Mouse (Mus musculus): ENCODE results near the gene Sdk2. TPM values are rescaled to one million over a fixed set of nuclear protein-coding genes. Genes with fewer than 3 reads are reported as not detected.

Sdk2 gene
- polyA plus RNA-seq, 1 experiment from 2014 or later, result 4.7 TPM

- H3K9ac ChIP-seq, result no peak overlapping the region
- H3K27ac ChIP-seq (replicated peaks), result no peak overlapping the region
- WGBS, result 62% methylated on average over 10 of the region's 10 CpGs
Observed at GRCm38 (mm10) chr11:113766284-113766985, 300.4 kb downstream of the Sdk2 start.

GRCm38 (mm10) chr11:113764132-113764849, 302.6 kb downstream of the Sdk2 start:
- ATAC-seq (ENCODE audit: low FRiP score, low read depth), result no peak
- peaks cover 10% of the 10 kb centered on the region for H3K4me1 ChIP-seq (replicated peaks)
- no peak overlapping the region for H3K4me2 ChIP-seq
- H3K9ac ChIP-seq, result no peak overlapping the region
- WGBS, result 95% methylated on average over 6 of the region's 6 CpGs
- no peaks in the 10 kb centered on the region for H3K9me3 ChIP-seq
- H3K27me3 ChIP-seq, result no peaks in the 10 kb centered on the region
- no peak overlapping the region for H3K4me3 ChIP-seq
- H3K27ac ChIP-seq (replicated peaks), result no peak overlapping the region
- H3K36me3 ChIP-seq, result no peaks in the 10 kb centered on the region

More at GRCm38 (mm10) chr11:113766284-113766985, 300.4 kb downstream of the Sdk2 start:
- Histone ChIP-seq H3K9me3 (no peaks in the 10 kb centered on the region), H3K4me3 (no peak overlapping the region), H3K27me3 (no peaks in the 10 kb centered on the region), H3K36me3 (no peaks in the 10 kb centered on the region), H3K4me2 (no peak overlapping the region), H3K4me1 (replicated peaks) (peaks cover 10% of the 10 kb centered on the region)
- no peak for ATAC-seq (ENCODE audit: low FRiP score, low read depth)

DNA sequence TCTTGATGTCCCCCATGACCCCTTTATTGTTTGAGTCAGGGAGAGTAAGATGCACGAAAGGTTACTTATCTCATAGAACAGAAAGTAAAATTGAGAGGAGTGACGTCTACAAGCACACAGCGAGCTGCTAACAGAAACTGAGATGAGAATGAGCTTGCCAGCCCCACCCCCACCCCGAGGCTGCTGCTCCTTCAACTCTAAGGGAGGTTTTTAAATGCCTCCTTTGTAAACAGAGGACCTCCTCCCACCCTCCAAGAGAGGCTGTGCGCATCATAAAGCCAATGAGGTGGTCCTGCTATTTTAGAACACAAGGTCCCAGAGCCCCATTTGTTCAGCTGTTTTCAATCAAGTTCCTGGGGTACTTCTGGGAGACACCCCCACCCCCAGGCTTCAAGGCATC, 303.4 kb downstream of the Sdk2 start:
- Histone ChIP-seq H3K9ac (no peak overlapping the region), H3K4me2 (no peak overlapping the region), H3K36me3 (no peaks in the 10 kb centered on the region), H3K27ac (replicated peaks) (no peak overlapping the region), H3K27me3 (no peaks in the 10 kb centered on the region), H3K4me1 (replicated peaks) (peaks cover 10% of the 10 kb centered on the region), H3K9me3 (no peaks in the 10 kb centered on the region), H3K4me3 (no peak overlapping the region)
- ATAC-seq (ENCODE audit: low FRiP score, low read depth), result no peak
- WGBS, result 19% methylated on average over 5 of the region's 5 CpGs

GRCm38 (mm10) chr11:113762136-113762797, 304.6 kb downstream of the Sdk2 start:
- WGBS, result 84% methylated on average over 8 of the region's 8 CpGs
- ATAC-seq (ENCODE audit: low FRiP score, low read depth), result no peak
- Histone ChIP-seq H3K27me3 (no peaks in the 10 kb centered on the region), H3K9me3 (no peaks in the 10 kb centered on the region), H3K4me2 (no peak overlapping the region), H3K4me3 (no peak overlapping the region), H3K27ac (replicated peaks) (no peak overlapping the region), H3K4me1 (replicated peaks) (peaks cover 5% of the 10 kb centered on the region), H3K36me3 (no peaks in the 10 kb centered on the region), H3K9ac (no peak overlapping the region)

DNA sequence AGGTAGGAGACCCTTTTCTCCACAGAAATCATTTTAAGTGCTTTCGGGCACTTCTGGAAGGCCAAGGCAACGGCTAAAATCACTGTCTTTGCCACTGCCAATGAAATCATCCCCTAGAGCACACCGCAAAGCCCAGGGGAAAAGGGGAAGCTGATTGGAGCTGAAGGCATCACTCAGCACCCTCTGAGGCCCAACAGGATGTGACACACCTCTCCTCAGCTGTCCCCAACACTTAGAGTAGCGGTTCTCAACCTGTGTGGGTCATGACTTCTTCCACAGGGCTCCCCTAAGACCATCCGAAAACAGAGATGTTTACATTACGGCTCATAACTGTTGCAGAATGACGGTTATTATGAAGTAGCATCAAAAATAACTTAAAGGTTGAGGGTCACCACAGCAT, 305.2 kb downstream of the Sdk2 start:
- no peak for ATAC-seq (ENCODE audit: low FRiP score, low read depth)
- H3K4me3 ChIP-seq, result no peak overlapping the region
- H3K9me3 ChIP-seq, result no peaks in the 10 kb centered on the region
- peaks cover 3% of the 10 kb centered on the region; the same call in 1 of the 2 replicates for H3K4me1 ChIP-seq (replicated peaks)
- no peak overlapping the region for H3K9ac ChIP-seq
- H3K36me3 ChIP-seq, result no peaks in the 10 kb centered on the region
- WGBS, result 91% methylated on average over 7 of the region's 7 CpGs
- no peak overlapping the region for H3K4me2 ChIP-seq
- H3K27me3 ChIP-seq, result no peaks in the 10 kb centered on the region
- H3K27ac ChIP-seq (replicated peaks), result no peak overlapping the region

DNA sequence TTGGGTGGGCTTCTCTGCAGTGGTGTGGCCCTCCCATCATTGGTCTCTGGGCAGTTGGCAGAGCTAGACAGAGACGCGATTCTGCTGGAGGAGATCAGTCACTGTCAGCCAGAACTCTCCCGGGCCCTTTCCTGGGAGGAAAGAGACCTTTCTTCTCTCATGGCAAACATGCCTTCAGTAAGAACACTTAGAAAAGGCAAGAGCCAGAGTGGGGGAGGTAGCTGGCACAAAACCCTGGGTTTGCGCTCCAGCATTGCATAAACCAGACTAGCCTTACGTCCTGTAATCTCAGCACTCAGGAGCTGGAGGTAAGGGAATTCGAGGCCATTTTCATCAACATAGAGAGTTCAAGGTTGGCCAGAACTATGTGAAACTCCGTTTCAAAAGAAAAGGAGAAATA, 306.4 kb downstream of the Sdk2 start:
- H3K4me3 ChIP-seq, result no peak overlapping the region
- no peak overlapping the region for H3K9ac ChIP-seq
- 54% methylated on average over 7 of the region's 7 CpGs for WGBS
- H3K4me1 ChIP-seq (replicated peaks), result no peaks in the 10 kb centered on the region; the same call in 1 of the 2 replicates
- H3K4me2 ChIP-seq, result no peak overlapping the region
- no peak for ATAC-seq (ENCODE audit: low FRiP score, low read depth)
- no peaks in the 10 kb centered on the region for H3K36me3 ChIP-seq
- H3K9me3 ChIP-seq, result no peaks in the 10 kb centered on the region
- H3K27ac ChIP-seq (replicated peaks), result no peak overlapping the region
- H3K27me3 ChIP-seq, result no peaks in the 10 kb centered on the region

DNA sequence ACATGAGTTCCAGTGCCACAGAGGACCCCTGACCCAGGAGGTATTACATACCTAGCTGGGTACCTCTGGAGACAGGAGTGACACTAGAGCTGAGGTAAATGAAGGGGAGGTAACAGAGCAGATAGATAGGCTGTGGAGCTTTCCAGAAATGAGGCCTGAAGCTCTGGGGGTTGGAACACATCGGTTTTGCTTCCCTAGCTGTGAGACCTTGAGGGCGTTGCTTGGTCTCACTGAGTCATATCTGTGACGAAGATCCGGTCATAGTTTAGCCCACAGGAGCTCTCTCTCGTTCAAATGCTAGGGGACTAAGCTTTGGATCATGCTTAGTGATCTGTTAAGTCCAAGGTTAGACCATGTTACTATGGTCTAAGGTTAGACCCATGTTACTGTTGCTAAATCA, 308.0 kb downstream of the Sdk2 start:
- ATAC-seq (ENCODE audit: low FRiP score, low read depth), result no peak
- H3K4me1 ChIP-seq (replicated peaks), result no peaks in the 10 kb centered on the region; the same call in 1 of the 2 replicates
- H3K27me3 ChIP-seq, result no peaks in the 10 kb centered on the region
- no peaks in the 10 kb centered on the region for H3K9me3 ChIP-seq
- no peak overlapping the region for H3K27ac ChIP-seq (replicated peaks)
- WGBS, result 92% methylated on average over 5 of the region's 5 CpGs
- no peaks in the 10 kb centered on the region for H3K36me3 ChIP-seq
- H3K9ac ChIP-seq, result no peak overlapping the region
- no peak overlapping the region for H3K4me2 ChIP-seq
- H3K4me3 ChIP-seq, result no peak overlapping the region

GRCm38 (mm10) chr11:113756578-113756977, 310.3 kb downstream of the Sdk2 start:
- Histone ChIP-seq H3K4me2 (no peak overlapping the region), H3K9ac (no peak overlapping the region), H3K27me3 (no peaks in the 10 kb centered on the region), H3K4me1 (replicated peaks) (peaks cover 6% of the 10 kb centered on the region), H3K36me3 (no peaks in the 10 kb centered on the region), H3K27ac (replicated peaks) (no peak overlapping the region), H3K9me3 (no peaks in the 10 kb centered on the region), H3K4me3 (no peak overlapping the region)
- no peak for ATAC-seq (ENCODE audit: low FRiP score, low read depth)
- 95% methylated on average over 12 of the region's 12 CpGs for WGBS

GRCm38 (mm10) chr11:113755878-113756277, 311.0 kb downstream of the Sdk2 start:
- ATAC-seq (ENCODE audit: low FRiP score, low read depth), result no peak
- Histone ChIP-seq H3K9ac (no peak overlapping the region), H3K4me2 (no peak overlapping the region), H3K27ac (replicated peaks) (no peak overlapping the region), H3K4me3 (no peak overlapping the region), H3K36me3 (no peaks in the 10 kb centered on the region), H3K4me1 (replicated peaks) (peaks cover 6% of the 10 kb centered on the region), H3K9me3 (no peaks in the 10 kb centered on the region), H3K27me3 (no peaks in the 10 kb centered on the region)
- 92% methylated on average over 14 of the region's 14 CpGs for WGBS

DNA sequence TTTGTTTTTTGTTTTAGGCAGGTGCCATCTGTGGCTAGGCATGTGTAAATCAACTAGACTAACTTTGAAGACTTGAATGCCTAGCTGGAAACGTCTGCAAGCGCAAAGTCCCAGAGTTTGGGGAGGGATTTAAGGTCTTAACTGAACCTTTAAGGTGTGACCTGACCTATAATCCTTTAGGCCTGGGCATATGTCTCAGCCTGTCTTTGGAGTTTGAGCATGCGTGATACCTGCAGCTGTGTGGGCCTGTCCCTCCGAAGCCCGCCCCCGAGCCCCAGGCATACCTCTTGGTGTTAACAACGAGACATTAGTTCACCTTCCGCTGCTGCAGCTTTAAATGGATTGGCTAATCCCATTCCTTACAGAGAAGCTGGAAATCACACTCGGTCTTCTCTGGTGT, 312.0 kb downstream of the Sdk2 start:
- Histone ChIP-seq H3K27ac (replicated peaks) (no peak overlapping the region), H3K4me2 (no peak overlapping the region), H3K9me3 (no peaks in the 10 kb centered on the region), H3K27me3 (no peaks in the 10 kb centered on the region), H3K36me3 (no peaks in the 10 kb centered on the region), H3K9ac (no peak overlapping the region), H3K4me3 (no peak overlapping the region), H3K4me1 (replicated peaks) (peaks cover 14% of the 10 kb centered on the region)
- no peak for ATAC-seq (ENCODE audit: low FRiP score, low read depth)
- WGBS, result 52% methylated on average over 9 of the region's 9 CpGs

GRCm38 (mm10) chr11:113752685-113753430, 314.0 kb downstream of the Sdk2 start:
- 99% methylated on average over 10 of the region's 10 CpGs for WGBS

More at GRCm38 (mm10) chr11:113752685-113753430, 314.0 kb downstream of the Sdk2 start:
- no peaks in the 10 kb centered on the region for H3K27me3 ChIP-seq
- ATAC-seq (ENCODE audit: low FRiP score, low read depth), result no peak
- no peak overlapping the region for H3K27ac ChIP-seq (replicated peaks)
- no peak overlapping the region for H3K4me3 ChIP-seq
- peaks cover 34% of the 10 kb centered on the region for H3K4me1 ChIP-seq (replicated peaks)
- H3K36me3 ChIP-seq, result no peaks in the 10 kb centered on the region
- no peak overlapping the region for H3K4me2 ChIP-seq
- no peaks in the 10 kb centered on the region for H3K9me3 ChIP-seq
- no peak overlapping the region for H3K9ac ChIP-seq
